Mouse (Mus musculus): ENCODE results near the gene Kcnn3. TPM values are rescaled to one million over a fixed set of nuclear protein-coding genes. Genes with fewer than 3 reads are reported as not detected.

Gene Kcnn3
- polyA plus RNA-seq (2015; fragmentation: Nextera tagmentation; extraction: Ambion mirVana): 9.1 and 9.6 TPM in 2 replicates

DNA sequence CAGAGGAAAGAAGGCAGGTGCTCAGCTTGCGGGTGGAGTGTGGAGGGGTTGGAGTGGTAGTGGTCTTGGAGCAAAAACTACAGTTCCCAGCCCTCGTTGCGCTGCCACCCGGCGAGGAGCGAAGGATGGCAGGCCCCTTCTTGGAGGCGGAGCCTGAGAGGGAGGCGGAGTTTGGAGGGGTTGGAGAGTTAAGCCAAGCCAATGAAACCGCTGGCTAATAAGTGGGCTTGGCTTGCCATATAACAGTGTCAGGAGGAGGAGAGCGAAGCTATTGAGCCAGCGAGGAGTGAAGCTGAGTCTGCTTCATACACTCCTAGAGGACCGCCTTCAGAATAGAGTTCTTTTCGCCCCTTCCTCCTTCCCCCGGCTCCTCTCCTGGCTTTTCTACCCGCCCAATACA lies at the start of gene Kcnn3:
Gene Kcnn3 (plus strand): TSS at position 271 of the 400 bp plus-strand sequence.
- H3K27ac ChIP-seq (replicated peaks): peak within 1 kb of the TSS; percentile 71

DNA sequence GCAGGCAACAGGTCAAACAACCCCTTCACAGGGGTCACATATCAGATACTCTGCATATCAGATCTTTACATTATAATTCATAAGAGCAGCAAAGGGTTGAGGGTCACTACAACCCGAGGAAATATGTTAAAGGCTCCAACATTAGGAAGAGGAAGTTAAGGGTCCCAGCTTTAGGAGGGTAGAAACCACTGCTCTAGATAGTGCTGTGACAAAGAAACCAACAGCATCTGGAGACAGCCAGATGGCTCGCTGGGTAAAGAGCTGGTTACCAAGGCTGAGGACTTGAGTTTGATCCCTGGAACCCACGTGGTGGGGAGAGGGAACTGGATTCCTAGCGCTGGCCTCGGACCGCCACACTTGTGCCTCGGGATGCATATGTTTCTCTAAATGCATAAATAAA lies 47.7 kb upstream of the Kcnn3 start:
- no peaks in the 10 kb centered on the region for H3K9me3 ChIP-seq
- no peak overlapping the region for H3K27ac ChIP-seq (replicated peaks)
- no peaks in the 10 kb centered on the region for H3K27me3 ChIP-seq
- no peak overlapping the region for H3K4me2 ChIP-seq
- H3K4me1 ChIP-seq (replicated peaks): no peaks in the 10 kb centered on the region
- H3K4me3 ChIP-seq: no peak overlapping the region
- peaks cover 22% of the 10 kb centered on the region for H3K36me3 ChIP-seq
- WGBS: 81% methylated on average over 7 of the region's 7 CpGs
- no peak for ATAC-seq (ENCODE audit: low FRiP score, low read depth)
- no peak overlapping the region for H3K9ac ChIP-seq

More for the DNA sequence above, at the start of gene Kcnn3:
- no peaks in the 10 kb centered on the region for H3K9me3 ChIP-seq
- 0% methylated on average over 15 of the region's 15 CpGs for WGBS
- H3K27me3 ChIP-seq: no peaks in the 10 kb centered on the region
- H3K4me1 ChIP-seq (replicated peaks): peaks cover 53% of the 10 kb centered on the region
- peak within 1 kb of the TSS; percentile 56 for H3K9ac ChIP-seq
- H3K4me2 ChIP-seq: peak within 1 kb of the TSS; percentile 96
- ATAC-seq (ENCODE audit: low FRiP score, low read depth): peak; percentile 94
- no peaks in the 10 kb centered on the region for H3K36me3 ChIP-seq
- H3K4me3 ChIP-seq: peak within 1 kb of the TSS; percentile 45

- WGBS: 82% methylated on average over 6 of the region's 6 CpGs
- Histone ChIP-seq H3K27me3 (no peaks in the 10 kb centered on the region), H3K4me2 (no peak overlapping the region), H3K36me3 (peaks cover 17% of the 10 kb centered on the region), H3K9ac (no peak overlapping the region), H3K9me3 (no peaks in the 10 kb centered on the region), H3K4me3 (no peak overlapping the region), H3K4me1 (replicated peaks) (no peaks in the 10 kb centered on the region), H3K27ac (replicated peaks) (no peak overlapping the region)
- no peak for ATAC-seq (ENCODE audit: low FRiP score, low read depth)
Observed at GRCm38 (mm10) chr3:89473838-89474237, 46.1 kb upstream of the Kcnn3 start.

DNA sequence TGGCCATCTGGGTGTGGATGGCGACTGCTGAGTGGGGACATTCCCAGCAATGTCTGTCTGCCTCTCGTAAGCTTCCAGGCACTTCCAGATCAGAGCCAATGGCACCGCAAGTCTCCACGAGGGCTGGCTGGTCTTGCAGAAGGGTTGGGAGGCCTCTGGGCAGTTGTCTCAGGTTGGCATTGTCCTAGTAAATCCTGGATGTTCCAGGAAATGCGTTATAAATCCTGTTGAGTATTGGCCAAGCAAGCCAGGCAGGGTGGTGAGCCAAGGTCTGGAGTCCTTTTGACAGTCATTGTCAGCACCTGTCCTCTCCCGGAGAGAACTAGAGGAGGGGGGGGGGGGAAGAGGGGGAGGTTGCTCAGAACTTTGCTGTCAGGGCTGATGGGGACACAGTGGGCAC lies 40.9 kb upstream of the Kcnn3 start:
- H3K27ac ChIP-seq (replicated peaks): no peak overlapping the region
- WGBS: 75% methylated on average over 6 of the region's 6 CpGs
- H3K9ac ChIP-seq: no peak overlapping the region
- no peak overlapping the region for H3K4me2 ChIP-seq
- no peaks in the 10 kb centered on the region for H3K4me1 ChIP-seq (replicated peaks)
- ATAC-seq (ENCODE audit: low FRiP score, low read depth): no peak
- H3K4me3 ChIP-seq: no peak overlapping the region
- no peaks in the 10 kb centered on the region for H3K27me3 ChIP-seq
- H3K9me3 ChIP-seq: no peaks in the 10 kb centered on the region
- H3K36me3 ChIP-seq: no peaks in the 10 kb centered on the region

- no peaks in the 10 kb centered on the region for H3K36me3 ChIP-seq
- WGBS: 47% methylated on average over 2 of the region's 2 CpGs
- H3K4me2 ChIP-seq: no peak overlapping the region
- ATAC-seq (ENCODE audit: low FRiP score, low read depth): no peak
- H3K9me3 ChIP-seq: no peaks in the 10 kb centered on the region
- no peaks in the 10 kb centered on the region for H3K27me3 ChIP-seq
- H3K9ac ChIP-seq: no peak overlapping the region
- H3K27ac ChIP-seq (replicated peaks): no peak overlapping the region
- H3K4me3 ChIP-seq: no peak overlapping the region
- H3K4me1 ChIP-seq (replicated peaks): no peaks in the 10 kb centered on the region; the same call in 1 of the 2 replicates
Observed at GRCm38 (mm10) chr3:89481488-89481887, 38.5 kb upstream of the Kcnn3 start.

DNA sequence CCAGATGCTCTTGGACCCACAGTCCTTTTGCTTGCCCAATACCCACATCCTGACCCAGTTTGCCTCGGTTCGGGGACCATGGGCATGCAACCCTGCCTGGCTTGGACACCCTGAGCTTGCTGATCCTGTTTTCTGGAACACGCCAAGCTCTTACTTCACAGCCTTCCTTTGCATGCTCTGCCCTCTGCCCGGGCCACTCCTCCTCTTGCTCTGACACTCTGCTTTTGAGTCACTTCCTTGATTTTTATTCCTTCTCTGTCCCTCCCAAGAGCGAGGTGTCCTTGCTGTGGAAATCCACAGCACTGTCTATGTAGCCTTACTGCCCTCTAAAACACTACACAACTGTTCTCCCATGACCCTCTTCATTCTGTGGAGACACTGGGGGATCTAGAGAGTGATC lies 37.7 kb upstream of the Kcnn3 start:
- Histone ChIP-seq H3K27me3 (no peaks in the 10 kb centered on the region), H3K9me3 (no peaks in the 10 kb centered on the region), H3K4me1 (replicated peaks) (no peaks in the 10 kb centered on the region; the same call in 1 of the 2 replicates), H3K4me3 (no peak overlapping the region), H3K36me3 (no peaks in the 10 kb centered on the region), H3K27ac (replicated peaks) (no peak overlapping the region), H3K9ac (no peak overlapping the region), H3K4me2 (no peak overlapping the region)
- ATAC-seq (ENCODE audit: low FRiP score, low read depth): no peak
- 93% methylated on average over 5 of the region's 5 CpGs for WGBS

DNA sequence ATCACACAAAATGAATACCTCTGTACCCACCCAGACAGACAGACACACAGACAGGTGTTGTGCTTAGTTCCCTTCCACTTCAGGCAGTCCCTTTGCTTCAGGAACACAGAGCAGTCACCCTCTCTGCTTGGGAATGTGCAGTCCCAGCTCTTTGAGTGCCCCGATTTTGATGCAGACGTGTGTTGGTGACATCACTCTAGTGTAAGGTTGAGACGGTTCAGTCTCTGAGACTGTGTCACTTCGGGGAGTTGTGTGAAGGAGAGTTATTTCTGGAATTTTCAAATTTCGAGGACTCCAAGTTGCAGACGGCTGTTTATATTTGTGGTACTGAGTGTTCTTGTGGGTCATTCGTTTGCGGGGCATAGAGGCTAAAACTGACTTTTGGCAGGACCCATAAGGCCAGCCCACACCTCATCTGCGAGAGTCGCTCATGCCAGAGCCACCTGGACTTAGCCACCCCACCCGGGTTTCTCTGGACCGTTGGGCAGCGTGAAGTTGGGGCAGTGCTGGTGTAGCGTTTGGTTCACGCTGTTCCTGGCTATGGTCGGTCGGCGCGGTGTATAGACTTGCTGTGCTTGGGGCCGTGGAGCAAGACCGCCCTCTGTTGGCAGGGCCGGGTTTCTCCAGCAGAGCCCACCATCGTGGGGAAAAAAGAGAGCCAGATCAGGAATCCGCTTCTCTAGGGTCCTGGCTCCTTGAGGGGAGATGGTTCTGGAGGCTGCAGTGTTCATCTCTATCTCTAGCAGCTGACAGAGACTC lies 35.0 kb upstream of the Kcnn3 start:
- H3K27me3 ChIP-seq: 0 out of 2 replicates have a peak, but pooled peaks cover 4% of the 10 kb centered on the region
- H3K27ac ChIP-seq (replicated peaks): no peak overlapping the region
- no peak overlapping the region for H3K9ac ChIP-seq
- no peaks in the 10 kb centered on the region for H3K36me3 ChIP-seq
- H3K4me2 ChIP-seq: peak overlapping the region; percentile 32; the same call in 1 of the 2 replicates
- H3K9me3 ChIP-seq: no peaks in the 10 kb centered on the region
- ATAC-seq (ENCODE audit: low FRiP score, low read depth): peak; percentile 48; the same call in 1 of the 2 replicates
- H3K4me1 ChIP-seq (replicated peaks): no peaks in the 10 kb centered on the region; the same call in 1 of the 2 replicates
- H3K4me3 ChIP-seq: no peak overlapping the region
- WGBS: 22% methylated on average over 24 of the region's 24 CpGs

GRCm38 (mm10) chr3:89486111-89486510 lies 33.9 kb upstream of the Kcnn3 start:
- H3K27ac ChIP-seq (replicated peaks): no peak overlapping the region
- H3K36me3 ChIP-seq: no peaks in the 10 kb centered on the region
- H3K9ac ChIP-seq: no peak overlapping the region
- no peaks in the 10 kb centered on the region; the same call in 1 of the 2 replicates for H3K4me1 ChIP-seq (replicated peaks)
- H3K9me3 ChIP-seq: no peaks in the 10 kb centered on the region
- ATAC-seq (ENCODE audit: low FRiP score, low read depth): no peak
- 0 out of 2 replicates have a peak, but pooled peaks cover 4% of the 10 kb centered on the region for H3K27me3 ChIP-seq
- H3K4me3 ChIP-seq: no peak overlapping the region
- H3K4me2 ChIP-seq: no peak overlapping the region
- WGBS: 69% methylated on average over 8 of the region's 8 CpGs

DNA sequence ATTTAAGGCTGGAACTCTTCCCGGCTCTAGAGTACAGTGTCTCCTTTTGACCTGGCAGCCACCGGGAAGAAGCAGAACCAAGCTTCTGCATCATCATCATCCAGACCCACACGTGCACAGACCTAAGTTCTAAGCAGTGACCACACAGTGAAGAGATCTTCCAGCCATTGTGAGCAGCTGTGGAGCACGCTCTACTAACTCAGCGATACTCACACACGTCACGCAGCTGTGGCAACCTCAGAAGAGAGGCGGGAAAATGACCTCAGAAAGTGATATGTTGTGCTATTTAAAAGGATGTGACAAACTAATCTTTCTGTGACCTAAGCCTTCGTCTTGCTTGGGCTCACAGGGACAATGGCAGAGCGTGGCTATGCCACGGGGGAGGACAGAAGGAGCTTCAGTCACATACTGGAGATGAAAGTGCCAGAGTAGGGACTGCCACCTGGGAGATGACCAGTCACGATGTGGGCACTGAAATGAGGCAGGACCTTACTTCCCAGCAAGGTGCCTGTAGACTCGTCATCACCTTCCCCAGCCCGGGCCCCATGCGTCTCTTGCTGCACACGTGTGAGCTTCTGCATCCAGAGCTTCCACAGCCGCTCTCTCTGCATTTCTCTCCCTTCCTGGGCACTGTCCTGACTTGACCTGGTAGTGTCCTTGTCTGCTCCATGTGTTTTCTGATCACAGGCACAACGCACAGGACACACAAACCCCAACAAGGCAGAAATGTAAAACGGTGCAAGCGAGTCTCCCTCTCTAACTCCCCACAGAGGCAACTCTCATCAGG lies 32.9 kb upstream of the Kcnn3 start:
- Histone ChIP-seq H3K4me2 (no peak overlapping the region), H3K9me3 (no peaks in the 10 kb centered on the region), H3K36me3 (no peaks in the 10 kb centered on the region), H3K27ac (replicated peaks) (no peak overlapping the region), H3K27me3 (0 out of 2 replicates have a peak, but pooled peaks cover 4% of the 10 kb centered on the region), H3K4me1 (replicated peaks) (no peaks in the 10 kb centered on the region; the same call in 1 of the 2 replicates), H3K4me3 (no peak overlapping the region), H3K9ac (no peak overlapping the region)
- WGBS: 64% methylated on average over 20 of the region's 20 CpGs
- ATAC-seq (ENCODE audit: low FRiP score, low read depth): no peak

GRCm38 (mm10) chr3:89490790-89491189 lies 29.2 kb upstream of the Kcnn3 start:
- no peak for ATAC-seq (ENCODE audit: low FRiP score, low read depth)
- 93% methylated on average over 3 of the region's 3 CpGs for WGBS

DNA sequence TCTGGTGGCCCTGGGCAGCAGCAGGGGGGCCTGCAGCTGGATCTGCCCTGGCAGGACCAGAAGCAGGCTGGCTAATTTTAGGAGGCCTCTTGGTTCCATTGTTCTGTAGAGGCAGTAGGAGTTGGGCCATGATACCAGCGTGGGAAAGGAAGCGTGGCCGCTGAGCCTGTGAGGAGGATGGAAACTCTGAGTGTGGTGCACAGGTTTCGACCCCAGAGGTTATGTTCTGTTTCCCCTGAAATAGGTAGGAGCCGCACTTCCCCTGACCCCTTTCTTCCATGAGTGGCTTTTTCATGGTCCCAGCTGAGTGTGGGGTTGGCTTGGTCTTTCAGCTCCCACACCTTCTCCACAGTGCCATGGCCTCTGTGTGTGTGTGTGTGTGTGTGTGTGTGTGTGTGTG lies 28.4 kb upstream of the Kcnn3 start:
- H3K4me2 ChIP-seq: no peak overlapping the region
- no peaks in the 10 kb centered on the region for H3K9me3 ChIP-seq
- WGBS: 78% methylated on average over 5 of the region's 5 CpGs
- 0 out of 2 replicates have a peak, but pooled peaks cover 4% of the 10 kb centered on the region for H3K27me3 ChIP-seq
- H3K4me1 ChIP-seq (replicated peaks): peaks cover 7% of the 10 kb centered on the region
- H3K36me3 ChIP-seq: no peaks in the 10 kb centered on the region
- no peak overlapping the region for H3K4me3 ChIP-seq
- H3K9ac ChIP-seq: no peak overlapping the region
- no peak overlapping the region for H3K27ac ChIP-seq (replicated peaks)
- no peak for ATAC-seq (ENCODE audit: low FRiP score, low read depth)

More at GRCm38 (mm10) chr3:89490790-89491189, 29.2 kb upstream of the Kcnn3 start:
- Histone ChIP-seq H3K9me3 (no peaks in the 10 kb centered on the region), H3K9ac (no peak overlapping the region), H3K27ac (replicated peaks) (no peak overlapping the region), H3K36me3 (no peaks in the 10 kb centered on the region), H3K4me2 (no peak overlapping the region), H3K4me1 (replicated peaks) (peaks cover 7% of the 10 kb centered on the region), H3K4me3 (no peak overlapping the region), H3K27me3 (0 out of 2 replicates have a peak, but pooled peaks cover 4% of the 10 kb centered on the region)

DNA sequence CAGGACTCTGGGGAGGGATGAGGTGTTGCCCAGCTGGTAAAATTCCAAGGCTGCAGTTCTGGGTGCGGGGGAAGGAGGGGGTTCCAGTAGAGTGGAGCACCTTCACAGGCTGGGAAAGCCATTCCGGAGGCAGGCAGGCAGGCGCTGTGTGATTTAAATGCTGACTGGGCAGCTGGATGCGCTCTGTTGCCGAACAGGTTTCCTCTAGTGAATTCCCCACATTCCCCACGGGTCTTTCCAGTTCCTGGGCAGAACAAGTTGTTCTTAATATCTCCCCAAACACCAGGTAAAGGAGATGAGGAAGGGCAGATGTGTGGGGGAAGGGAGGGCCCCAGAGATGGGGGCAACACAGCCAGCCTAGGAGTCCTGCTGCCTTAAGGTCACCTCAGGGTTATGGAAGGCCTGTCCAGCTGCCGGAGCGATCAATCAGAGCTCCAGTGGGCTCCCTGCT lies 27.2 kb upstream of the Kcnn3 start:
- no peak overlapping the region for H3K4me2 ChIP-seq
- no peak overlapping the region; the same call in 1 of the 2 replicates for H3K27ac ChIP-seq (replicated peaks)
- no peak overlapping the region for H3K4me3 ChIP-seq
- H3K9me3 ChIP-seq: no peaks in the 10 kb centered on the region
- H3K36me3 ChIP-seq: no peaks in the 10 kb centered on the region
- H3K4me1 ChIP-seq (replicated peaks): peaks cover 7% of the 10 kb centered on the region
- 43% methylated on average over 8 of the region's 8 CpGs for WGBS
- ATAC-seq (ENCODE audit: low FRiP score, low read depth): no peak
- 0 out of 2 replicates have a peak, but pooled peaks cover 4% of the 10 kb centered on the region for H3K27me3 ChIP-seq
- H3K9ac ChIP-seq: no peak overlapping the region
